Mouse (Mus musculus) liver, embryonic 14.5 days (tissue): ENCODE data around the gene Mllt11. TPM values are rescaled to one million over a fixed set of nuclear protein-coding genes. Genes with fewer than 3 reads are reported as not detected.

Experiments
- ATAC-seq: fragments of 200-750 bp; cut with Nextera tagmentation; 2 replicates; pipeline ENCODE4 v1.8.0; 2017; ENCODE audit warnings: moderate number of reproducible peaks, mild to moderate bottlenecking, moderate library complexity; ENCODE audit not compliant: insufficient read depth
- DNase-seq, 3 experiments: peaks; one replicate each; pipeline ENCODE4 v3.0.0-alpha.2; 2012 to 2013; ENCODE audit warnings: low read depth in 3 of 3, low spot score in 3 of 3
- H3K27ac ChIP-seq: fragments of 300-500 bp; sonication (generic); 2 replicates; pipeline ENCODE4 v1.5.1; 2014; ENCODE audit warnings: moderate library complexity, mild to moderate bottlenecking, control low read depth, inconsistent platforms
- H3K27me3 ChIP-seq: fragments of 300-500 bp; sonication (generic); 2 replicates; pipeline ENCODE4 v1.6.1; 2014; ENCODE audit warnings: mild to moderate bottlenecking, low read length, moderate library complexity; ENCODE audit not compliant: control insufficient read depth, insufficient read depth
- H3K36me3 ChIP-seq: fragments of 300-500 bp; sonication (generic); replicated peaks from 2 replicates; pipeline ENCODE4 v1.6.1; 2014; ENCODE audit warnings: low read depth; ENCODE audit not compliant: control insufficient read depth, insufficient read depth
- H3K4me1 ChIP-seq, 2 experiments: fragments of 200-500 bp in 1 of 2; fragments of 300-500 bp in 1 of 2; sonication (generic) in 1 of 2; replicated peaks; 2 replicates each; pipeline ENCODE4 v1.6.1; 2012 to 2014; ENCODE audit warnings: antibody characterized with exemption in 1 of 2, inconsistent platforms in 1 of 2, low read length in 1 of 2; ENCODE audit not compliant: control insufficient read depth in 2 of 2, insufficient read depth in 2 of 2
- H3K4me2 ChIP-seq: fragments of 300-500 bp; sonication (generic); 2 replicates; pipeline ENCODE4 v1.6.1; 2014; ENCODE audit warnings: low read depth, mild to moderate bottlenecking, control low read depth, moderate library complexity
- H3K4me3 ChIP-seq, 2 experiments: fragments of 200-500 bp in 1 of 2; fragments of 300-500 bp in 1 of 2; sonication (generic) in 1 of 2; 2 replicates each; pipeline ENCODE4 v1.5.1; 2012 to 2014; ENCODE audit warnings: low read depth in 2 of 2, low read length in 2 of 2, mild to moderate bottlenecking in 2 of 2, control low read depth in 1 of 2, inconsistent platforms in 1 of 2, moderate library complexity in 1 of 2; ENCODE audit not compliant: insufficient read depth in 1 of 2
- H3K9ac ChIP-seq: fragments of 300-500 bp; sonication (generic); replicated peaks from 2 replicates; pipeline ENCODE4 v1.6.1; 2014; ENCODE audit warnings: mild to moderate bottlenecking, control low read depth, moderate library complexity
- H3K9me3 ChIP-seq: fragments of 300-500 bp; sonication (generic); 2 replicates; pipeline ENCODE4 v1.6.1; 2016; ENCODE audit warnings: low read length, mixed read lengths; ENCODE audit not compliant: control insufficient read depth
- CTCF ChIP-seq: IDR thresholded peaks from 2 replicates; pipeline ENCODE4 v1.5.1; 2016; ENCODE audit warnings: antibody characterized with exemption, low read depth, control low read depth
- EP300 ChIP-seq: IDR thresholded peaks from 2 replicates; pipeline ENCODE4 v1.6.1; 2016; ENCODE audit warnings: antibody characterized with exemption, low read depth
- WGBS: fragments of 180-500 bp; shearing (Covaris S2); extraction: QIAGEN DNeasy Blood & Tissue Kit; methylation state at CpG from one replicate; pipeline ENCODE4 v1.1.7; 2014; ENCODE audit not compliant: insufficient replicate concordance; 5-methylcytosine and 5-hydroxymethylcytosine counted together
- polyA plus RNA-seq, 2 experiments: library from polyadenylated mRNA; depleted of rRNA in 1 of 2; stranded (reverse) in 1 of 2; unstranded in 1 of 2; fragments of >200 nt; fragmentation: Nextera tagmentation in 1 of 2; extraction: Ambion mirVana in 1 of 2; gene quantifications; 2 replicates each; pipeline versions ENCODE4 v1.2.1 to v1.2.3; 2012 to 2014

The Mllt11 gene
- polyA plus RNA-seq, 2 experiments = 1.9 to 3.0 TPM

GRCm38 (mm10) chr3:95227214-95227613 is 4.8 kb downstream of the Mllt11 start:
- no peaks in the 10 kb centered on the region for H3K9me3 ChIP-seq
- no peaks in the 10 kb centered on the region for H3K27me3 ChIP-seq
- H3K4me1 ChIP-seq = peaks cover 18 to 23% of the 10 kb centered on the region in 2 experiments
- no peak for DNase-seq
- no peak for TF ChIP-seq EP300
- no peak for TF ChIP-seq CTCF
- WGBS = 46% methylated on average over 1 of the region's 1 CpGs
- H3K36me3 ChIP-seq = peaks cover 4% of the 10 kb centered on the region
- H3K9ac ChIP-seq = no peak overlapping the region
- H3K4me3 ChIP-seq = peak overlapping the region in 1 of 2 experiments; percentile 79; a peak in 2 of 4 replicates
- H3K4me2 ChIP-seq = peak overlapping the region; percentile 95
- H3K27ac ChIP-seq = no peak overlapping the region
- ATAC-seq = no peak

GRCm38 (mm10) chr3:95224295-95224694 is 7.7 kb downstream of the Mllt11 start:
- DNase-seq (no peak), ATAC-seq (no peak)
- Histone ChIP-seq H3K9me3 (no peaks in the 10 kb centered on the region), H3K27ac (no peak overlapping the region), H3K4me2 (no peak overlapping the region), H3K27me3 (no peaks in the 10 kb centered on the region), H3K9ac (no peak overlapping the region), H3K4me3 (no peak overlapping the region), H3K36me3 (peaks cover 3% of the 10 kb centered on the region), H3K4me1 (no peaks in the 10 kb centered on the region; a peak in 1 of 4 replicates)
- WGBS = 69% methylated on average over 6 of the region's 6 CpGs
- TF ChIP-seq EP300 (no peak), CTCF (no peak)

GRCm38 (mm10) chr3:95223041-95223440 is 8.9 kb downstream of the Mllt11 start:
- H3K4me2 ChIP-seq = no peak overlapping the region
- TF ChIP-seq EP300 (no peak), CTCF (no peak)
- peaks cover 6 to 7% of the 10 kb centered on the region in 2 experiments for H3K4me1 ChIP-seq
- no peak overlapping the region for H3K27ac ChIP-seq
- ATAC-seq = no peak
- no peak for DNase-seq
- no peak overlapping the region for H3K4me3 ChIP-seq
- H3K36me3 ChIP-seq = peaks cover 3% of the 10 kb centered on the region
- WGBS = 81% methylated on average over 2 of the region's 2 CpGs
- no peak overlapping the region for H3K9ac ChIP-seq
- H3K27me3 ChIP-seq = no peaks in the 10 kb centered on the region
- no peaks in the 10 kb centered on the region for H3K9me3 ChIP-seq

- peak overlapping the region; percentile 82 for H3K4me2 ChIP-seq
- ATAC-seq = no peak
- no peaks in the 10 kb centered on the region for H3K27me3 ChIP-seq
- H3K4me1 ChIP-seq = peaks cover 13 to 22% of the 10 kb centered on the region in 2 experiments
- H3K36me3 ChIP-seq = peaks cover 18% of the 10 kb centered on the region
- peak overlapping the region; percentile 95 for H3K9ac ChIP-seq
- no peak for TF ChIP-seq CTCF
- no peak for TF ChIP-seq EP300
- no peak for DNase-seq
- H3K4me3 ChIP-seq = peak overlapping the region; percentile 80 to 87
- H3K9me3 ChIP-seq = no peaks in the 10 kb centered on the region
- 40% methylated on average over 6 of the region's 6 CpGs for WGBS
- peak overlapping the region; percentile 91 for H3K27ac ChIP-seq
Measured at GRCm38 (mm10) chr3:95218466-95219137, 13.4 kb downstream of the Mllt11 start.

GRCm38 (mm10) chr3:95217255-95218134 is 14.5 kb downstream of the Mllt11 start, which contains the start of gene Gabpb2:
Gene Gabpb2, minus strand, starts transcription at chr3:95217916.
- Histone ChIP-seq H3K9me3 (no peaks in the 10 kb centered on the region), H3K4me2 (peak within 1 kb of the TSS; percentile 82), H3K27me3 (no peaks in the 10 kb centered on the region), H3K4me3 (peak within 1 kb of the TSS; percentile 80 to 87), H3K9ac (peak within 1 kb of the TSS; percentile 95), H3K4me1 (peaks cover 13 to 22% of the 10 kb centered on the region in 2 experiments), H3K27ac (peak within 1 kb of the TSS; percentile 91), H3K36me3 (peaks cover 18% of the 10 kb centered on the region)
- ATAC-seq (peak; percentile 85), DNase-seq (peak; percentile 83 to 87 (median 84))
- WGBS = under 1% methylated on average over 56 of the region's 56 CpGs
- TF ChIP-seq CTCF (peak; percentile 98), EP300 (peak; percentile 63)
